Mouse (Mus musculus) heart, postnatal 25 days (tissue): ENCODE measurements around the gene Mphosph10. TPM values are rescaled to one million over a fixed set of nuclear protein-coding genes. Genes with fewer than 3 reads are reported as not detected.

ENCODE experiments used
- DNase-seq: peaks from one replicate; pipeline ENCODE4 v3.0.0; 2022; ENCODE audit warnings: low spot score
- intact Hi-C: fragments of 180-260 bp; cut with DNase I; formaldehyde crosslinking; loops from one replicate; pipeline ENCODE4 v1.15.1; 2025
- total RNA-seq, 2 experiments: library from RNA; stranded (reverse); gene quantifications; 2 replicates each; pipeline ENCODE4 v1.2.3; 2021

The Mphosph10 gene
- 10 to 100 TPM; 12.2 to 14.7 TPM for total RNA-seq

- intact Hi-C loops: loop anchor here (1.0 to 10.0 kb wide), 3 partner anchors 17 to 537 kb away; partner anchors contain the start of gene Fan1
- DNase-seq: peak; percentile 95
These were observed at the start of gene Mphosph10, which contains the start of gene Mcee for GRCm38 (mm10) chr7:64392122-64392818. Mphosph10 (minus strand) TSS chr7:64392268. Mcee (plus strand) TSS chr7:64392607.

- DNase-seq: no peak
- intact Hi-C loops: no loop called here
These were observed 48.5 kb upstream of the Mphosph10 start for GRCm38 (mm10) chr7:64440519-64440918.

- intact Hi-C loops: no loop called here
- DNase-seq: no peak
These were observed 47.8 kb upstream of the Mphosph10 start for GRCm38 (mm10) chr7:64439595-64440518.

GRCm38 (mm10) chr7:64424861-64425260, 32.8 kb upstream of the Mphosph10 start:
- intact Hi-C loops: no loop called here

GRCm38 (mm10) chr7:64403989-64404388, 11.9 kb upstream of the Mphosph10 start:
- intact Hi-C loops: no loop called here
- DNase-seq: no peak

More at GRCm38 (mm10) chr7:64424861-64425260, 32.8 kb upstream of the Mphosph10 start:
- DNase-seq: no peak

- DNase-seq: no peak
- intact Hi-C loops: no loop called here
These were observed 10.4 kb upstream of the Mphosph10 start for GRCm38 (mm10) chr7:64402452-64402851.

GRCm38 (mm10) chr7:64400725-64401124, 8.7 kb upstream of the Mphosph10 start:
- intact Hi-C loops: no loop called here
- no peak for DNase-seq

GRCm38 (mm10) chr7:64392819-64393151, 717 bp upstream of the Mphosph10 start:
- DNase-seq: no peak
- intact Hi-C loops: loop anchor here (1.0 to 10.0 kb wide), 3 partner anchors 18 to 538 kb away; partner anchors contain the start of gene Fan1

GRCm38 (mm10) chr7:64391479-64391878, 589 bp downstream of the Mphosph10 start:
- intact Hi-C loops: loop anchor here (10.0 kb wide), 1 partner anchor 537 kb away; no protein-coding TSS in a partner anchor
- no peak for DNase-seq

- DNase-seq: peak; percentile 63
- intact Hi-C loops: loop anchor here (2.0 to 5.0 kb wide), 3 partner anchors 19 to 87 kb away; partner anchors contain the start of genes Mcee, Mphosph10 and Mtmr10
These were observed 18.1 kb downstream of the Mphosph10 start, which contains the start of gene Fan1 for GRCm38 (mm10) chr7:64373830-64374562. Fan1 (minus strand) TSS chr7:64374095.

- intact Hi-C loops: loop anchor here (2.0 to 5.0 kb wide), 2 partner anchors 46 to 86 kb away; partner anchors contain the start of gene Mtmr10
- DNase-seq: no peak
These were observed 18.8 kb downstream of the Mphosph10 start for GRCm38 (mm10) chr7:64373147-64373829.

GRCm38 (mm10) chr7:64371940-64372878, 19.9 kb downstream of the Mphosph10 start:
- intact Hi-C loops: loop anchor here (2.0 to 5.0 kb wide), 2 partner anchors 45 to 85 kb away; partner anchors contain the start of gene Mtmr10
- DNase-seq: no peak

GRCm38 (mm10) chr7:64369841-64370240, 22.2 kb downstream of the Mphosph10 start:
- intact Hi-C loops: loop anchor here (5.0 kb wide), 1 partner anchor 83 kb away; the partner anchor contains the start of gene Mtmr10
- no peak for DNase-seq

GRCm38 (mm10) chr7:64365863-64366262, 26.2 kb downstream of the Mphosph10 start:
- DNase-seq: no peak
- intact Hi-C loops: no loop called here

- intact Hi-C loops: no loop called here
- no peak for DNase-seq
These were observed 31.5 kb downstream of the Mphosph10 start for GRCm38 (mm10) chr7:64360586-64360945.

GRCm38 (mm10) chr7:64359943-64360585, 32.0 kb downstream of the Mphosph10 start:
- intact Hi-C loops: no loop called here
- DNase-seq: no peak

GRCm38 (mm10) chr7:64358666-64359065, 33.4 kb downstream of the Mphosph10 start:
- DNase-seq: no peak
- intact Hi-C loops: no loop called here
